Mouse (Mus musculus): Measurements from ENCODE around the gene Galp. TPM values are rescaled to one million over a fixed set of nuclear protein-coding genes. Genes with fewer than 3 reads are reported as not detected.

Galp gene
- total RNA-seq (2021) = not detected
- long read RNA-seq, experiment 1 = 0 reads
- long read RNA-seq, experiment 2 = 0 reads

DNA sequence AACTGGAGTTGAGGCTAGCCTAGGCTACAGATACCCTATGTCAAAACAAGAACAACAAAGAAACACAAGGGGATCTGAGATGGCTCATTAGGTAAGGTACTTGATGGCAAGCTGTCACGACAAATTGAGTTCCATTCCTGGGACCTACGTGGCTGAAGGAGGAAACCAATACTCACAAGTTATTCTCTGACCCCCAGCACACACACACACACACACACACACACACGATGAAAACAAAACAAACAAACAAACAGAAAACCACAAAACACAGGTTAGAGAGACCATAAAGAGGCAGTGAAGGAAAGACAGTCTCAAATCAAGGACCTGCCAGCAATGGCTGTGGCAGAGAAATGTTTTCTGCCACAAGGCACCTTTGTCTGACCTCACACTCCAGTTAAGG, at the start of gene Galp:
Galp (plus strand) TSS at position 301 of the 400 bp plus-strand sequence.
- intact Hi-C loops (cut with DNase I; ENCODE audit: low total_unique reads) = no loop called here
- DNase-seq = no peak

DNA sequence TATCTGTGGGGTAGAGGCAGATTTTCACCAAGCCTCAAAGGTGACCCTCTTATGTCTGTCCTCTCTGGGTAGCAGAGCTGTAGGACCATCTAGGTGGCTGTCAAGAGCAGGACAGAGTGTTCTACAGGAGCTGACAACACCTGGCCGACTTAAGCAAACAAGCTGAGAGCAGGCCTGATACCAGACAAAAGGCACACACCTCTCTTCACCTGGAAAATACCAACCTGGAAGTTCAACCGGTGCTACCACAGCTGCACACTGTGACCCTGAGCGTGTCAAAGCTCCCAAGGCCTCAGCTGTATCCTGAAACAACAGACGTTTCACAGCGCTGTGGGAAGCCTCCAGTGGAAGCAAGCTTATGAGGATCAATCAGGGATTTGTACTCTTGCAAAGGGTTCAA, 49.2 kb upstream of the Galp start:
- intact Hi-C loops (cut with DNase I; ENCODE audit: low total_unique reads) = no loop called here
- DNase-seq = no peak

DNA sequence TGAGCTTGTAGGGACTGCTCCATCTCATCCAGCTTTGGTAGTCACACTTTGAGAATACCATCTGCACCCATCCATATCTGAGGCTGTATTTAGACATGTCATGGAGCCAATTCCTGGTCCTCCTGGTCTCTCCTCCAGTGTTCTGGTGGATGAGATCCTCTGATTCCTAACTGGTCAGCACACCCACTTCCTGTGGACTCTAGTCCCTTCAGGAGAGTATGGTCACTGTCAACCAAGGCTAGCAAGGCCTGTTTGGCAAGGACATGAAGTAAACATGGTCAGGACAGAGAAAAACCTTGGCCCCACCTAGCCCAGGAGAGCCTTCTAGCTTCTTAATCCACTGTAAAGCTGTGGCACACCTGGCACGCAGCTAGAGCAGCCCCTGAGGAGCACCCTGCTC, 45.6 kb upstream of the Galp start:
- no peak for DNase-seq
- intact Hi-C loops (cut with DNase I; ENCODE audit: low total_unique reads) = no loop called here

DNA sequence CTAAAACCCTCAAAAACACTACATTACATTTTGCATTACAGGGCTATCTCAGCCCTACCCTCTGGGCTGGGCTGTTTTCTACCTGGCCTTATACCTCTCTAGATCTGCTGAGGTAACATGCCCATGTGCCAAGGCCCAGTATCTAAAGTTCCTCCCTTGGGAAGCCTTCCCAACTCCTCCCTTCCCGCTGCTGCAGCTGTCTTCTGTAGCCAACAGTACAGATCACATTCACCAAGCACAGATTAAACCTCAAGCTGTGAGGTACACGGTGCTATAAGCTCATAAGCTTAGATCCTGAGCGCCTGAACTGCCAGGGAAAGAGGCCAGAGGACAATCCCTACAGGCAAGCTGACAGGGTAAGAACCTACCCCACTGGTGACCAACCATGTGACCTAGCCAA, 44.9 kb upstream of the Galp start:
- DNase-seq = peak; percentile 31
- intact Hi-C loops (cut with DNase I; ENCODE audit: low total_unique reads) = no loop called here

DNA sequence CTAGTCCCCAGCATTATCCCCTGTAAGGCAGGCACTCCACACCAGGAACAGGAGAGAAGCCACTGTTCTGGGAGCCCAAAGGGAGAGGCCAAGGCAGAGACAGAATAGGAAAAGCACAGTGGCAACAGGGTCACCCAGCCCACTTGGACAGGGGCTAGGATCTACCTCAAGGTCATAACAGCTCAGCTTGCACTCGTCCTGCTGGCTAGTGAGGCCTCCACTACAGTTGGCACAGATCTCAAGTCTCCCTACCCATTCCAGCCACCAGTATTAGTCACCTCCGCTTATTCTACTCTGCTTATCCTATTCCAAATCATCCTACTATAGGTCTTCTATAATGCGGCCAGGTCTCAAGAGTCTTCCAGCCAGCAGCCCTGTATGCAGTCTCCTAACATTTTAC, 43.8 kb upstream of the Galp start:
- DNase-seq = no peak
- intact Hi-C loops (cut with DNase I; ENCODE audit: low total_unique reads) = no loop called here

DNA sequence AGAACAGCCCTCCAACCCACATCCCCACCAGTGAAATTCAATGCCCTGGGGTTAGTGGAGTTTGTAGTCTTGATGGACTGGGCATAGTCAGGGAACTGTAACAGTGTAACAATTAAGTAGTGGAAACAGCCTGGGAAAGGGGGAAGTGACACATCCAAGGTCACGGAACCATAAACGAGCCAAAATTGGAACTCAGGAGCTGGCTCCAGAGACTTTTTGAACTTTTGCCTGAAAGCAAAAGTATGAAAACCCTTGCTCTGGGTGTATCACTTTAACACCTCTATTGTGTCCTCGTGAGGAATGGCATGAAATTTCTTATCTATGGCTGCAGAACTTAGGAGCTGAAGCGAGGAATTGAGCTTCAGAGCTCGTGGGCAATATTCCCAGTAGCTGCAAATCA, 42.7 kb upstream of the Galp start:
- intact Hi-C loops (cut with DNase I; ENCODE audit: low total_unique reads) = no loop called here
- no peak for DNase-seq

DNA sequence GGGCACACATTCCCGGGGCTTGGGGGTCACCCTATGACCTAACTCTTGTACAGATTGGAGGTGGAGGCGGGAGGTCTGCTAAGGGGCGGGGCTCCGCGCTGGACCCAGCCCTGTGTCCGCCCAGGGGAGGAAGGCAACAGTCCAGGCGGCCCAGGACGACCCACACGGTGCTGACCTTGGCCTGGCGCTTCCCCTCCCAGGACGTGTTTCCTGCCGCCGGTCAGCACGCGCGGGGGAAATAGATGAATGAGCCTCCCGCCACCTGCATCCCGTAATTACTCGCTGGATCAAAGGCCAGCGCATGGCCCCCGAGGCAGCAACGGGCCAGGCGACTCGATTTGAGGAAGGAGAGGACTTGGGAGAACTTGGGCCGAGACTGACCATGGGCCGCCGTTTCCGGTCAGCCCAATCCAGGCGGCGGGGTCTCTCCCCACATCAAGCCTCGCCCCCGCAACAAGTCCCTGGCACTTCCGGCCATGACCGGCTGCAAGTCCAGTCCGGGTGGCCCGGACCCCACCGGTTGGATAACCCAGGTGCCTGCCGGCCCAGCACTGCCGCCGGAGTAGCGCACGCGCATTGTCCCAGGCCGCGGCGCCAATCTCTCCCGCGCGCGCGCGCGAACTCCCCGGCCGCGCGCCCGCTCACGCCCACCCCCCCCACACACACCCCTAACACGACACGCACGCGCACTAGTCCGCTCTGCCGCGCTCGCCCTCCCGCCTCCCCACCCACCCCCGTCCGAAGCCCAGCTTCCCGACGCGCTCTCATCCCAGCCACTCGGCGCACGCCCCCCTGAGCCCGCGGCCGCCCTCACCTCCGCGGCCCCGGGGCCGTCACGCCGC, 41.6 kb upstream of the Galp start:
- peak; percentile 87 for DNase-seq
- intact Hi-C loops (cut with DNase I; ENCODE audit: low total_unique reads) = no loop called here

DNA sequence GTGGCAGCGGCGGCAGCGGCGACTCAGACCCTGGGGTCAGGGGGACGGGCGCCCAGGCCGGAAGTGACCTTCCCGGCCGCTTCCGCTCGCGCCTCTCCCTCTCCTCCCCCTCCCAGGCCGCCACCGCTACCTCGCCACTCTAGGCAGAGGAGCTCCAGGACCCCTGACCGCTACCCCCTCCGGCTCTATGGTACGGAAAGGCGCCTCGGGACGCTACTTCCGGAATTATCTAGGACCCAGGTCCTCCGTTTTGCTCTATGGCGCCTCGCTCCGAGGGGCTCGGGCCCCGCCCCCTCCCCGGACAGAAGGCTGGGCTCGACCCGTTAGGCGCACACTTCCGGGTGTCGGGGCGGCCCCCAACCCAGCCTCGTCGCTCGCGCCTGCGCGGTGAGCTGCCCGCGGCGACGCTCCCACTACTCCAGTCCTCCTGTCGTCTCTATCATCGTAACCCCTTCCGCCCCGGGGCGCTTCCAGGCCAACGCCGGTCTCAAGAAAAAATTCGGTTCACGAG, 40.9 kb upstream of the Galp start, which contains the start of gene Zfp787:
Zfp787 (minus strand) TSS at position 97 of the 511 bp plus-strand sequence.
- intact Hi-C loops (cut with DNase I; ENCODE audit: low total_unique reads) = no loop called here
- DNase-seq = peak; percentile 98

DNA sequence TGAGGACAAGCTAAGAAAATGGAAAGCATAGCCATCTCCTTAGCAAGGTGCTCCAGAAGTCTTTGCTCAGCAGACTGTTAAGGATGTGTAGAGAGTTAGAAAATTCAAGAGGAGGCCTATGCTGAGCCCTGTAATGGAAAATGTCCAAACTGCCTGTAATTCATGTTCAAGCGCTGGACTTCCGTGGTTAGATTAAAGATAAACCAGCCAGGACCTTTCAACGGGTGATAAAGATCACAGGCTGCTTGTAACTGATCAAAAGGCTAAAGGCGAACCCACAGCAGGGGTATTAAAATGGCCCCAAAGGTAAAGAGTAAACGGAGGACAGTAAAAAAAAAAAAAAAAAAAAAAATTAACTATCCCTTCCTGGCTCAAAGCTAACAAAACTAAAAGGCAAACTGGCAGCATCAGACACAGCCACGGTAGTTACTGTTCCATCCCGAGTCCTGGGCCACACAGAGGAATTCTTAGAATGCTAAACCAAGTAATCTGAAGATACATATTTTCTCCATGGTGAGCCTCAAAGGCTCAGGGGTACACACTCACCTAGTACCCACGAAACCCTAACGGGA, 39.9 kb upstream of the Galp start:
- DNase-seq = no peak
- intact Hi-C loops (cut with DNase I; ENCODE audit: low total_unique reads) = no loop called here

DNA sequence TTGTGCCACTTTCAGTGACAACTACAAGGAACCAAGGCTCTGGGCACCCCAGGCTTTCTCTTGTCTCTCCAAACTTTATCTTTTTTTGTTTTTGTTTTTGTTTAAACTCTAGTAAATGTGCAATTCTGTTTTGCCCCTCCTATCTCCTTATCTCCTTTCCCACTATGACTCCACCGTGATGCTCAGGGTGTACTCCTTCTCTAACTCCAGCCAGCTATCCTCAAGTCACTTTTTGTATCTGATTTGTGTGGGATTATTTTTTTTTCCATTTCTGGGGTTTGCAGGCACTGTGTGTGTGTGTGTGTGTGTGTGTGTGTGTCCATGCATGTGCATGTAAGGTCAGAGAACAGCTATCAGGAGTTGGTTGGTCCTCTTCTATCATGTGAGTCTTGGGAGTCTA, 39.4 kb upstream of the Galp start:
- intact Hi-C loops (cut with DNase I; ENCODE audit: low total_unique reads) = no loop called here
- DNase-seq = no peak

DNA sequence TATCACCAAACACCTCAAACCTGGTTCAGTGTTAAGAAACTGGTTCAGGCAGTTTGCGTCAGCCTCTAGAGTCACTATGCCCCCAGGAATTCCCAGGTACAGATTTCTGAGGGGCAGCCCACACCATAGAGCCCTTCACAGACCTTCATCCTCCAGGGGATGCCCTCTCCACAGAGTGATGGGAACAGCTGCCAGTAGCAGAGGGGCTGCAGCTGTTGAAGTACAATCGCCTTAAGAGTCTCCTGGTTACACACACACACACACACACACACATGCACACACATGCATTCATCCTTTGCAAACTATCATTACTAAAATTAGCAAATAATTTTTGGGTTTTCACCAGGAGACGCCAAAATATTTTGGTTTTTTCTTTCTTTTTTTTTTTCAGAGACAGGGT, 37.3 kb upstream of the Galp start:
- DNase-seq = no peak
- intact Hi-C loops (cut with DNase I; ENCODE audit: low total_unique reads) = no loop called here

DNA sequence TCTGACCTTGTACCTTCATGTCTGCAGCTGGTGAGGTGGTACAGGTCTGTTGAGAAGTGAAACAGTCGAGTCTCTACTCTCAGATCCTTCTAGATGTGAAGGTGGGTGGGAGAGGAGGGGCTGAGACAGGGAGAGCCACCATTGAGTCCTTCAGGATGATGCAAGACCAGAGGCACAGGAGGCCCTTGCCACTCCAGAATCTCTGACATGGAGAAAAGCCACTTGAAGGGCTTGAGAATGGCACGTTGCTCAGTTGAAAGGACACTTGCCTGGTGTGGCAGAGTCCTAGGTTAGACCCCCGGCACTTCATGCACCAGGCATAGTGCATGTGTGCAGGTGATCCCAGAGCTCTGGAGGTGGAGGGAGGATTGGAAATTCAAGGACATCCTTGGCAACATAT, 35.3 kb upstream of the Galp start:
- intact Hi-C loops (cut with DNase I; ENCODE audit: low total_unique reads) = no loop called here
- no peak for DNase-seq

DNA sequence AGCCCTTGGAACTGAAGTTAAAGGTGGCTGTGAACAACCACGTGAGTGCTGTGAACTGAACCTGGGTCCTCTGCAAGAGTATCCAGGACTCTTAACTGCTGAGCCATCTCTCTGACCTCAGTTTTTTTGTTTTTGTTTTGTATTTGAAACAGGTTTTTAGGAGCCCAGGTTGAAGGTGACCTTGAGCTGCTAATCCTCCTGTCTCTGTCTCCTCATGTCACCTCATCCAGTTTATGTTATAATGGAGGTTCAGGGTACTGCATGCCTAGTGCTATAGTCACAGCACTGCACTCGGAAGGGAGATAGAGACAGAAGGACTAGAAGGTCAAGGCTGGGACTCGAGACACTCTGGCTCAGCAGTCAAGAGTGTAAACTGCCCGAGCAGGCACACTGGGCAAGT, 34.7 kb upstream of the Galp start:
- intact Hi-C loops (cut with DNase I; ENCODE audit: low total_unique reads) = no loop called here
- no peak for DNase-seq

DNA sequence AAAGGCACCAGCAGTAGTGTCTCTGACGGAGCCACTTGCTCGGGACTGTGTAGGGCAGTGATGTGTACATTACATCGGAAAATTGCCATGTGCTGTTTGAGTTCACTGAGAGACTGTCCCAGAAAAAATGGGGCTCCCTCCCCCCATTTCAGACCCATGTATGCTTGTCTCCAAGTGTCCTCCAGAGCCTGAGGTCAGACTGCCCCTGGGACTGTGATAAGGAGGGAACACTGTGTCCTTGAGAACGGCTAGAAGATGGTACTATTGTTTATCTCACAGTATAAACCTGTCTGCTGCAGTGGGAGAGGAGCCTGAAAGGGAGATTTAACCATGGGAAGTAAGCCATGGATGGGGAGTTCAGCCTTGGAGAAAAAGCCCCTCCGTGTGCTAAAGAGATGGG, 32.2 kb upstream of the Galp start:
- DNase-seq = no peak
- intact Hi-C loops (cut with DNase I; ENCODE audit: low total_unique reads) = no loop called here

DNA sequence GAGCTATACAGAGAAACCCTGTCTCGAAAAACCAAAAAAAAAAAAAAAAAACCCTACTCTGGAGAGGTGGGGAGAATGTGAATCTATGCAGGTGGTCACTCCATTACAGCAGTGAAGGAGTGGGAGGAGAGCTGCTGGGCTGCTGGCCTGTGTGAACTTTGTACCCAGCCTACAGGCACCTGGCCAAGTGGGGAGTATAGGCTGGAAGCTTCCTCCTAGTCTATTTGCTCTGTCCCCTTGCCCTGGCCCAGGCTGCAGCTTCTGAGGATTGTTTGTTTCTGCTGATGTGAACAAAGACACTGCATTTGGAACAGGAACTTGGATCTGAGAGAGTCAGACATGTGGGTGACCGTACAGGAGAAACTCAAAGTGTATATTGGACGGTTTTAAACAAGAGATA, 27.5 kb upstream of the Galp start:
- no peak for DNase-seq
- intact Hi-C loops (cut with DNase I; ENCODE audit: low total_unique reads) = no loop called here

DNA sequence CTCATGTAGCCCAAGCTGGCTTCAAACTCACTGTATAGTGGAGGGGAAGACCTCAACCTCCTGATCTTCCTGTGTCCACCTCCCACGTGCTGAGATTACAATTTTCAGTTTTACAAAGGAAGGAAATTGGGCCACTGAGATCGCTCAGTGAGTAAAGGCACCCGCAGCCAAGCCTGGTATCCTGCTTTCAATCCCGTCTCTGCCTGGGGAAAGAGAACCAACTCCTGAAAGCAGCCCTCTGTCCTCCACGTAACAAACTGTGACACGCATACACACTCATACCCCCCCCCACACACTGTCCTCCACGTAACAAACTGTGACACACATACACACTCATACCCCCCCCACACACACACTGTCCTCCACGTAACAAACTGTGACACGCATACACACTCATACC, 26.5 kb upstream of the Galp start:
- DNase-seq = no peak
- intact Hi-C loops (cut with DNase I; ENCODE audit: low total_unique reads) = no loop called here

DNA sequence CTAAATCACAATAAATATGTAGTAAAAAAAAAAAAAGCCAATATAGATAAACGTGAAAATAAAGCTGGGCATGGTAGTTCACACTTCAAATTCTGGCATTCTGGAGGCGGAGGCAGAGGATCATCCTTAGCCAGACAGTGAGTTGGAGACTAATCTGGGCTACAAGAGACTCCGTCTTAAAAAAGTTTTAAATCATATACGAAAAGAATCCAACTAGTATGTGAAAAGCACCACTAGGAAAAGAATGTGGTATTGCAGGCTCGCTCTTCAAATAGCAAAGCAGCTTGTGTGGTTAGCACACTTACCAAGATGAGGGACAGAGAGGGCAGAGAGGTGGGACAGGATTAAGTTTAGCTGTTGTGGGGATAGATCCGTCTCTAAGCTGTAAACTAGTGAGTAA, 26.0 kb upstream of the Galp start:
- intact Hi-C loops (cut with DNase I; ENCODE audit: low total_unique reads) = no loop called here

DNA sequence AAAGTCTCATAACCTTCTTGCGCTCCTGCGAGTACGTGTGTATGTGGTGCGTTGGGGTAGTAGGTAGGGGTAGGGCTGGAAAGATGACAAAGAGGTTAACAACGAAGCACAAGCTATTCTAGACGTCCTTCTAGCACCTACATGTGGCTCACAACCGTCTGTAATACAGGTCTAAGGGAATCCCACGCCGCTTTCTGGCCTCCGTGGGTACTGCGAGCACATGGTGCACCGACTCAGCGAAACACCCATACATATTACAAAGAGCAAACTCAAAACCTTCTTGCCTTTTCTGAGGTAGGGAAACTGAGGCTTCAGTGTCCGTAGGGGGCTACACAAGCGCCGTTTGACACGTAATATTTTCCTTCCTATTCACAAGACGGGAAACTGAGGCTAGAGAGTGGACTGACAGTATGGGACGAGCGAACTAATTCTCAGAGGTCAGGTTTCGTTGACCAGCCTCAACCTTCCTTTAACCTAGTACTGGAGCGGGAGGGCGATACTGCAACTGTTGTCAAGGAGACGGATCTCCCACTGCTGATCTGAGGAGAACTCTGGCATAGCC, 25.4 kb upstream of the Galp start:
- DNase-seq = peak; percentile 53
- intact Hi-C loops (cut with DNase I; ENCODE audit: low total_unique reads) = no loop called here

More for the DNA sequence above, 26.0 kb upstream of the Galp start:
- DNase-seq = no peak

DNA sequence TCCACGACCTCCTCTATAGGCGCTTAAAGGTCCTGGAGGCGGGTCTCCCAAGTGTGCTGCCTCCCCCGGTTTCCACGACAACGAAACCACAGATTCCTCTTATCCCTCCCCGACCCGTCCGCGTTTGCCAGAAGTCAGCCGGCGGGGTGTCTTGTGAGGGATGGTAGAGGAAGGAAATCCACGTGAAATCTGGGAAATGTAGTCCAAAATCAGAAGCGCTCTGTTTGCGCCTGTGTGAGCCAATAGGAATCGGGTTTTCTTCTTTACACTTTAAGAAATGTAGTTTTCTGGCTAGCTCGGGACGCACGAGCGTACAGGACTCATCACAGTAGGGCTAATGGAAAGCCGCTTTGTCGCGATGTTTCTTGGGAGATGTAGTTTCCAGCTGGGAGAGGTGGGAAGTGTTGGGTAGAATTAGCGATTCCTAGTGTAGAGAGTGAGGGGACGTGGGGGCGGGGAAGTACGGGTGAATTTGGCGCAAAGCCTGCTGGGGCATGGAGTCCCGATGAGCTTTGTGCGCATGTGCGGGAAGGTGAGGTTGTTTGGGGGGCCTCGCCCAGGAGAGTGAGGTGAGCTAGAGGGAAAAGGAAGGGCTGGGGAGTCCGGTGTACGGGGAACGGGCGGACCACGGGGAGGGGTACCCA, 24.8 kb upstream of the Galp start, which contains the start of gene Zfp444:
Zfp444 (plus strand) TSS at position 221 of the 644 bp plus-strand sequence.
- DNase-seq = peak; percentile 93
- intact Hi-C loops (cut with DNase I; ENCODE audit: low total_unique reads) = no loop called here

DNA sequence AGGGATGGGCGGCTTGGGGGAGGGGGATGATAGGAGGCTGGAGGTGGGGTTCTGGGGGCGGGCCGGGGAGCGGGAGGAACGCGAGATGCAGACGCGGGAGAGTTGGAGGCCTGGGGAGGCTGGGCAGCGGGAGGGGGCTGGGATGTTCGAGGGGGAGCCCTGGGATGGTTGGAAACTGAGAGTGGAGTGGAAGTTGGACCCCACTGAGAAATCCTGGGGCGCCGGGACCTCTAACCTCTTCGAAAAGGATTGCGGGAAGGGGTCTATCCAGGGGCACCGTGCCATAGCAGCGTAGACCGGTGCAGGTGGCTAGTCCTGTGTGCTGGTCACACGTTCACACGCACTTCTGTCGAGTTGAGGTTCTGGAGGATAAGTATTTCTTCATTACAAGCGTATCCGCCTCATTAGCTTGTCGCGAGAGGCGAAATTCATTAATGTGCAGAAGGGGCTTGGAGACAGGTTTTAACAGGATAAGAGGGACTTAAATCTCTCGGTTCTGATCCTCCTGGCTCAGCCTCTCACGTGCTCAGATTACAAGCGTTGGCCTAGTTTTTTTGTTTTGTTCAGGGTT, 24.1 kb upstream of the Galp start:
- intact Hi-C loops (cut with DNase I; ENCODE audit: low total_unique reads) = no loop called here
- no peak for DNase-seq

Measured in gastrocnemius, postnatal 14 days (tissue).